Mouse (Mus musculus) forebrain, postnatal 0 days (tissue): ENCODE data around the gene Akap7. TPM values are rescaled to one million over a fixed set of nuclear protein-coding genes. Genes with fewer than 3 reads are reported as not detected.
"Not testable (repeated sequence)": the region's sequence is repeated elsewhere in the genome, so short reads cannot be mapped to it uniquely, and the experiment has no call there.

ENCODE experiments used
- ATAC-seq: fragments of 200-750 bp; cut with Nextera tagmentation; 2 replicates; pipeline ENCODE4 v1.8.0; 2017; ENCODE audit warnings: mild to moderate bottlenecking, moderate library complexity
- DNase-seq: peaks from one replicate; pipeline ENCODE4 v3.0.0-alpha.2; 2015
- H3K27ac ChIP-seq: fragments of 300-500 bp; sonication (generic); 2 replicates; pipeline ENCODE4 v1.5.1; 2014; ENCODE audit warnings: low read depth, mild to moderate bottlenecking, antibody characterized with exemption, low read length, moderate library complexity, mixed read lengths
- H3K27me3 ChIP-seq: fragments of 300-500 bp; sonication (generic); 2 replicates; pipeline ENCODE4 v1.6.1; 2014; ENCODE audit warnings: mild to moderate bottlenecking, low read length, mixed read lengths; ENCODE audit not compliant: insufficient read depth
- H3K36me3 ChIP-seq: fragments of 300-500 bp; sonication (generic); 2 replicates; pipeline ENCODE4 v1.6.1; 2014; ENCODE audit warnings: mild to moderate bottlenecking, moderate library complexity; ENCODE audit not compliant: insufficient read depth
- H3K4me1 ChIP-seq: fragments of 300-500 bp; sonication (generic); 2 replicates; pipeline ENCODE4 v1.6.1; 2014; ENCODE audit warnings: antibody characterized with exemption; ENCODE audit not compliant: insufficient read depth
- H3K4me2 ChIP-seq: fragments of 300-500 bp; sonication (generic); 2 replicates; pipeline ENCODE4 v1.6.1; 2014; ENCODE audit warnings: low read depth, mild to moderate bottlenecking, moderate library complexity
- H3K4me3 ChIP-seq: fragments of 300-500 bp; sonication (generic); 2 replicates; pipeline ENCODE4 v1.5.1; 2014; ENCODE audit warnings: low read depth, low read length, mixed read lengths
- H3K9ac ChIP-seq: fragments of 300-500 bp; sonication (generic); 2 replicates; pipeline ENCODE4 v1.6.1; 2014; ENCODE audit warnings: mild to moderate bottlenecking
- H3K9me3 ChIP-seq: fragments of 300-500 bp; sonication (generic); 2 replicates; pipeline ENCODE4 v1.6.1; 2016; ENCODE audit warnings: low read length
- CTCF ChIP-seq: sonication (generic); IDR thresholded peaks from 2 replicates; pipeline ENCODE4 v1.5.1; 2016; ENCODE audit warnings: antibody characterized with exemption, control low read depth, low read depth
- WGBS: fragments of 180-500 bp; shearing (Covaris S2); extraction: QIAGEN DNeasy Blood & Tissue Kit; methylation state at CpG from one replicate; pipeline ENCODE4 v1.1.7; 2014; 5-methylcytosine and 5-hydroxymethylcytosine counted together
- polyA plus RNA-seq: library from polyadenylated mRNA; unstranded; fragments of >200 nt; fragmentation: Nextera tagmentation; extraction: Ambion mirVana; gene quantifications from 2 replicates; pipeline ENCODE4 v1.2.1, GENCODE M21; 2015
- total RNA-seq: library from RNA; depleted of rRNA; stranded (reverse); fragments of >200 nt; gene quantifications from 2 replicates; pipeline ENCODE4 v1.2.3, GENCODE M21; 2014

Gene Akap7
- total and polyA plus RNA-seq, 2 experiments from 2014 or later: 64.2 to 106 TPM

GRCm38 (mm10) chr10:25179030-25179429, 128.6 kb downstream of the Akap7 start:
- no peak for TF ChIP-seq CTCF
- 68% methylated on average over 4 of the region's 4 CpGs for WGBS
- ATAC-seq: no peak
- Histone ChIP-seq H3K4me2 (no peak overlapping the region), H3K27me3 (no peaks in the 10 kb centered on the region), H3K9me3 (no peaks in the 10 kb centered on the region), H3K9ac (no peak overlapping the region), H3K36me3 (no peaks in the 10 kb centered on the region), H3K27ac (no peak overlapping the region), H3K4me3 (no peak overlapping the region), H3K4me1 (no peaks in the 10 kb centered on the region)
- DNase-seq: no peak

GRCm38 (mm10) chr10:25177270-25177669, 130.4 kb downstream of the Akap7 start:
- no peaks in the 10 kb centered on the region for H3K9me3 ChIP-seq
- H3K4me2 ChIP-seq: no peak overlapping the region
- no peak overlapping the region for H3K9ac ChIP-seq
- no peak overlapping the region for H3K27ac ChIP-seq
- TF ChIP-seq CTCF: no peak
- ATAC-seq (no peak), DNase-seq (no peak)
- H3K4me3 ChIP-seq: no peak overlapping the region
- no peaks in the 10 kb centered on the region for H3K4me1 ChIP-seq
- H3K27me3 ChIP-seq: no peaks in the 10 kb centered on the region
- no peaks in the 10 kb centered on the region for H3K36me3 ChIP-seq
- WGBS: 96% methylated on average over 5 of the region's 5 CpGs

- Histone ChIP-seq H3K4me3 (no peak overlapping the region), H3K9ac (no peak overlapping the region), H3K27ac (no peak overlapping the region), H3K36me3 (no peaks in the 10 kb centered on the region), H3K4me2 (no peak overlapping the region), H3K4me1 (no peaks in the 10 kb centered on the region), H3K9me3 (no peaks in the 10 kb centered on the region), H3K27me3 (no peaks in the 10 kb centered on the region)
- DNase-seq (no peak), ATAC-seq (no peak)
- no peak for TF ChIP-seq CTCF
- WGBS: 90% methylated on average over 2 of the region's 2 CpGs
These were observed 132.8 kb downstream of the Akap7 start for GRCm38 (mm10) chr10:25174872-25175271.

- ATAC-seq (no peak), DNase-seq (no peak)
- no peak overlapping the region for H3K4me2 ChIP-seq
- H3K4me3 ChIP-seq: no peak overlapping the region
- H3K4me1 ChIP-seq: no peaks in the 10 kb centered on the region
- no peaks in the 10 kb centered on the region for H3K27me3 ChIP-seq
- no peak overlapping the region for H3K9ac ChIP-seq
- WGBS: 79% methylated on average over 6 of the region's 6 CpGs
- H3K36me3 ChIP-seq: no peaks in the 10 kb centered on the region
- no peak overlapping the region for H3K27ac ChIP-seq
- no peaks in the 10 kb centered on the region for H3K9me3 ChIP-seq
- no peak for TF ChIP-seq CTCF
These were observed 140.1 kb downstream of the Akap7 start for GRCm38 (mm10) chr10:25167365-25168194.

GRCm38 (mm10) chr10:25163510-25163909, 144.2 kb downstream of the Akap7 start:
- H3K4me2 ChIP-seq, H3K27me3 ChIP-seq, DNase-seq, H3K9me3 ChIP-seq, H3K4me1 ChIP-seq, ATAC-seq, H3K36me3 ChIP-seq, H3K9ac ChIP-seq, H3K4me3 ChIP-seq, H3K27ac ChIP-seq: not testable (repeated sequence)
- 28% methylated on average over 3 of the region's 3 CpGs for WGBS

- 88% methylated on average over 2 of the region's 2 CpGs for WGBS
- no peak overlapping the region for H3K4me3 ChIP-seq
- H3K4me1 ChIP-seq: no peaks in the 10 kb centered on the region
- no peak overlapping the region for H3K9ac ChIP-seq
- ATAC-seq (0 out of 2 replicates have a peak, but pooled peaks have one; percentile 6), DNase-seq (no peak)
- no peaks in the 10 kb centered on the region for H3K27me3 ChIP-seq
- no peak overlapping the region for H3K27ac ChIP-seq
- H3K36me3 ChIP-seq: no peaks in the 10 kb centered on the region
- no peak for TF ChIP-seq CTCF
- no peak overlapping the region for H3K4me2 ChIP-seq
- no peaks in the 10 kb centered on the region for H3K9me3 ChIP-seq
These were observed 146.0 kb downstream of the Akap7 start for GRCm38 (mm10) chr10:25161701-25162100.

GRCm38 (mm10) chr10:25158651-25159050, 149.0 kb downstream of the Akap7 start:
- H3K9ac ChIP-seq: no peak overlapping the region
- H3K36me3 ChIP-seq: no peaks in the 10 kb centered on the region
- H3K27ac ChIP-seq: no peak overlapping the region
- H3K4me1 ChIP-seq: no peaks in the 10 kb centered on the region
- no peaks in the 10 kb centered on the region for H3K9me3 ChIP-seq
- no peak for TF ChIP-seq CTCF
- no peak overlapping the region for H3K4me2 ChIP-seq
- WGBS: 85% methylated on average over 5 of the region's 5 CpGs
- H3K4me3 ChIP-seq: no peak overlapping the region
- ATAC-seq: no peak
- no peaks in the 10 kb centered on the region for H3K27me3 ChIP-seq
- DNase-seq: no peak
